Mouse (Mus musculus) heart, adult 8-10 months (tissue): ENCODE data around the gene Il20rb. TPM values are rescaled to one million over a fixed set of nuclear protein-coding genes. Genes with fewer than 3 reads are reported as not detected.

Source experiments
- DNase-seq: peaks from one replicate; pipeline ENCODE4 v3.0.0; 2022; ENCODE audit warnings: low spot score
- total RNA-seq, 4 experiments: library from RNA; stranded (reverse); gene quantifications; 2 replicates each; pipeline ENCODE4 v1.2.4; 2022

The Il20rb gene
- 1 to 10 TPM in 3 of 4 experiments, under 1 TPM in 1; 0.97 to 1.7 (median 1.2) TPM for total RNA-seq

GRCm38 (mm10) chr9:100486431-100486830, at the start of gene Il20rb:
TSS of gene Il20rb (minus strand) at chr9:100486788.
- no peak for DNase-seq

GRCm38 (mm10) chr9:100535618-100536262, 49.2 kb upstream of the Il20rb start:
- DNase-seq: no peak

- no peak for DNase-seq
Observed at GRCm38 (mm10) chr9:100534686-100535085, 48.1 kb upstream of the Il20rb start.

GRCm38 (mm10) chr9:100532847-100533505, 46.4 kb upstream of the Il20rb start:
- no peak for DNase-seq

GRCm38 (mm10) chr9:100531296-100531695, 44.7 kb upstream of the Il20rb start:
- DNase-seq: no peak

GRCm38 (mm10) chr9:100525225-100525624, 38.6 kb upstream of the Il20rb start:
- no peak for DNase-seq

- DNase-seq: no peak
Observed at GRCm38 (mm10) chr9:100522029-100522428, 35.4 kb upstream of the Il20rb start.

- peak; percentile 81 for DNase-seq
Observed at GRCm38 (mm10) chr9:100520586-100520985, 34.0 kb upstream of the Il20rb start.

- no peak for DNase-seq
Observed at GRCm38 (mm10) chr9:100520012-100520411, 33.4 kb upstream of the Il20rb start.

GRCm38 (mm10) chr9:100507581-100507980, 21.0 kb upstream of the Il20rb start:
- peak; percentile 75 for DNase-seq

- peak; percentile 88 for DNase-seq
Observed at GRCm38 (mm10) chr9:100506652-100507051, 20.1 kb upstream of the Il20rb start.

- no peak for DNase-seq
Observed at GRCm38 (mm10) chr9:100505498-100505897, 18.9 kb upstream of the Il20rb start.

- DNase-seq: no peak
Observed at GRCm38 (mm10) chr9:100493611-100494261, 7.1 kb upstream of the Il20rb start.

GRCm38 (mm10) chr9:100491424-100491823, 4.8 kb upstream of the Il20rb start:
- DNase-seq: no peak

GRCm38 (mm10) chr9:100488969-100489368, 2.4 kb upstream of the Il20rb start:
- DNase-seq: no peak

GRCm38 (mm10) chr9:100488056-100488713, 1.6 kb upstream of the Il20rb start:
- peak; percentile 56 for DNase-seq

GRCm38 (mm10) chr9:100483318-100483717, 3.3 kb downstream of the Il20rb start:
- no peak for DNase-seq

- DNase-seq: no peak
Observed at GRCm38 (mm10) chr9:100481626-100482025, 5.0 kb downstream of the Il20rb start.

- no peak for DNase-seq
Observed at GRCm38 (mm10) chr9:100474056-100474455, 12.5 kb downstream of the Il20rb start.

- DNase-seq: no peak
Observed at GRCm38 (mm10) chr9:100473361-100473760, 13.2 kb downstream of the Il20rb start.

GRCm38 (mm10) chr9:100472931-100473330, 13.7 kb downstream of the Il20rb start:
- DNase-seq: no peak

GRCm38 (mm10) chr9:100471605-100471953, 15.0 kb downstream of the Il20rb start:
- DNase-seq: no peak
